Mouse (Mus musculus): ENCODE data around the gene Gpatch8.

DNA sequence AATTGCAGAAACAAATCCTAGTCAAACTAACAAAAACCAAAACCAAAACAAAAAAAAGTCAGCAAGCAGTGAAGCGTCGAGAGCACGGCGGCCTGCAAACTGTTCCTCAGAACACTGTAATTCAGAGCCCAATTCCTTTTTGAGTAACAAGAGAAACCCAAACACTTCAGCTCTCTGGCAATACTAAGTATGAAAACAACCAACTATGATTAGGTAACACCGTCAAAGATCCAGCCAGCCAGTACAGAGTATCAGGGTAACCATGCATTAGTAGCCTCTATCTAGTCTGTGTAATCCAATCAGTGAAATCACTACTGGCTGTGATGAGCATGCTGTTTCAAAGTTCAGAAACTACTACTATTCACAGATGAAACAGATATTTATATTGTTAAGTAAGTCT is 60.5 kb downstream of the Gpatch8 start:
- no peak for TF ChIP-seq POLR2A (IDR thresholded peaks at IDR 0.05; ENCODE audit: insufficient read length, low read depth)
- no peak for TF ChIP-seq MYOG (IDR thresholded peaks at IDR 0.05; ENCODE audit: control insufficient read depth in 1 of 3, insufficient read depth in 1 of 3, insufficient read length in 2 of 3, low read depth in 2 of 3)
- TF ChIP-seq MAX (IDR thresholded peaks at IDR 0.05; ENCODE audit: low read depth): no peak
- no peak for TF ChIP-seq CEBPB (IDR thresholded peaks at IDR 0.05; ENCODE audit: insufficient read depth, poor library complexity, severe bottlenecking)

All from myocyte (in vitro differentiated cells).